Mouse (Mus musculus): ENCODE measurements around the gene Fam171a2. TPM values are rescaled to one million over a fixed set of nuclear protein-coding genes. Genes with fewer than 3 reads are reported as not detected.

Gene Fam171a2
- polyA plus RNA-seq, 2 experiments = 0.17 to 1.6 TPM

DNA sequence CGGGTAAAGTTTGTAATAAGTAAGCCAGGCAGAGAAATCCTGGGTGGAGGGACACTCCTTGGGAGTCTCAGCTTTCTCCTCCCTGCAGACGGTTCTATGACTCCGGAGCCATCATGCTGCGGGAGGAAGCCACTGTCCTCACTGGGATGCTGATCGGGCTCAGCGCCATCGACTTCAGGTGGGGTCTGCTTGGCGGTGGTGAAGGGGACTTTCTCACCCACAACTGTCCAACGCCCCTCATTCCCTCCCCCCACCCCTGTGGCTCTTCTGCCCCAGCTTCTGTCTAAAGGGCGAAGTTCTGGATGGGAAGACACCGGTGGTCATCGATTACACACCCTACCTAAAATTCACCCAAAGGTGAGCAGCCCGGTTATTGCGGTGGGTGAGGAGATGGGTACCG, 48.4 kb downstream of the Fam171a2 start:
- Histone ChIP-seq H3K9me3 (ENCODE audit: control insufficient read depth, low read length) (no peaks in the 10 kb centered on the region), H3K27me3 (ENCODE audit: control insufficient read depth, insufficient read depth, low read length) (peaks cover 66% of the 10 kb centered on the region), H3K4me3 (ENCODE audit: insufficient read depth in 1 of 2, low read depth in 2 of 2, low read length in 2 of 2) (no peak overlapping the region), H3K4me2 (ENCODE audit: low read depth) (no peak overlapping the region; the same call in 1 of the 2 replicates), H3K4me1 (replicated peaks; ENCODE audit: control insufficient read depth in 2 of 2, insufficient read depth in 2 of 2, low read length in 1 of 2) (peaks cover 0 to 2% of the 10 kb centered on the region in 2 experiments; a peak in 1 of 4 replicates), H3K36me3 (replicated peaks; ENCODE audit: control insufficient read depth, insufficient read depth, low read depth) (peaks cover 18% of the 10 kb centered on the region), H3K9ac (replicated peaks) (no peak overlapping the region), H3K27ac (no peak overlapping the region)
- TF ChIP-seq CTCF (IDR thresholded peaks at IDR 0.05; ENCODE audit: low read depth) (no peak), EP300 (IDR thresholded peaks at IDR 0.05; ENCODE audit: low read depth) (no peak)
- ATAC-seq (ENCODE audit: insufficient read depth) (no peak), DNase-seq (ENCODE audit: low read depth in 3 of 3, low spot score in 3 of 3) (no peak)
- 17% methylated on average over 15 of the region's 15 CpGs for WGBS (ENCODE audit: insufficient replicate concordance)

DNA sequence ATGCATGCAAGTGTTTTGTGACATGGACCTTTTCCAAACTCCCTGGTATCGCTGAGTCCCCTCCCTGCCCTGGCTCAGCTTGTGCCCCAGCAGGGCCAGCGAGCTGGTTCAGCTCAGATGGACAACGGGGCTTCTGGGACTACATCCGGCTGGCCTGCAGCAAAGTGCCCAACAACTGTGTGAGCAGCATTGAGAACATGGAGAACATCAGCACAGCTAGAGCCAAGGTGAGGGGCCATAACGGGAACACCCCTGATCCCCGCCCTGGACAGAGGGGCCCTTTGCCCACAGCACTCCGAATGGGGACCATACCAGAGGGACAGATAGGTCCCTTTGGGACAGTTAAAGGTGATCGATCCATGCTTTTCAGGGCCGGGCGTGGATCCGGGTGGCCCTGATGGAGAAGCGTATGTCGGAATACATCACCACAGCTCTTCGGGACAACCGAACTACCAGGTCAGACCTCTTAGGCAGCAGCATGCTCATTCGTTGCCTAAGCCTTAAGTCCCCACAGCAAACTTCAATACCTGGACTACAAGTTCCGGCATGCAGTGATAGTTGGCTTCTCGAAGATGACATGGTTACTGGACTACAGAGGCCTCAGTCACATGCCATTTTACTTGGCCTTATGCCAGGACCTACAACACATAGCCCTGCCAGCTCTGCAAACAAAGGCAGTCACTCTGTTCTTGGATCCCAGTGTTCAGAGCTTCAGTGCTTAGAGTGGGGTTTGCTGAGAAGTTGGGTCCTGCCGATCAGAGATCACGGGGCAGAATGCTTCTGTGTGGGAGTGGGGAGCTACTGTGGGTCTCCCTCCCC, 49.3 kb downstream of the Fam171a2 start:
- no peaks in the 10 kb centered on the region for H3K9me3 ChIP-seq (ENCODE audit: control insufficient read depth, low read length)
- H3K36me3 ChIP-seq (replicated peaks; ENCODE audit: control insufficient read depth, insufficient read depth, low read depth) = peaks cover 9% of the 10 kb centered on the region
- ATAC-seq (ENCODE audit: insufficient read depth) (no peak), DNase-seq (ENCODE audit: low read depth in 3 of 3, low spot score in 3 of 3) (no peak)
- H3K27me3 ChIP-seq (ENCODE audit: control insufficient read depth, insufficient read depth, low read length) = peaks cover 75% of the 10 kb centered on the region
- no peak overlapping the region for H3K27ac ChIP-seq
- H3K4me1 ChIP-seq (replicated peaks; ENCODE audit: control insufficient read depth in 2 of 2, insufficient read depth in 2 of 2, low read length in 1 of 2) = peaks cover 2 to 3% of the 10 kb centered on the region in 2 experiments; a peak in 2 of 4 replicates
- no peak overlapping the region for H3K9ac ChIP-seq (replicated peaks)
- 74% methylated on average over 20 of the region's 20 CpGs for WGBS (ENCODE audit: insufficient replicate concordance)
- no peak for TF ChIP-seq EP300 (IDR thresholded peaks at IDR 0.05; ENCODE audit: low read depth)
- no peak for TF ChIP-seq CTCF (IDR thresholded peaks at IDR 0.05; ENCODE audit: low read depth)
- H3K4me3 ChIP-seq (ENCODE audit: insufficient read depth in 1 of 2, low read depth in 2 of 2, low read length in 2 of 2) = no peak overlapping the region
- H3K4me2 ChIP-seq (ENCODE audit: low read depth) = no peak overlapping the region

DNA sequence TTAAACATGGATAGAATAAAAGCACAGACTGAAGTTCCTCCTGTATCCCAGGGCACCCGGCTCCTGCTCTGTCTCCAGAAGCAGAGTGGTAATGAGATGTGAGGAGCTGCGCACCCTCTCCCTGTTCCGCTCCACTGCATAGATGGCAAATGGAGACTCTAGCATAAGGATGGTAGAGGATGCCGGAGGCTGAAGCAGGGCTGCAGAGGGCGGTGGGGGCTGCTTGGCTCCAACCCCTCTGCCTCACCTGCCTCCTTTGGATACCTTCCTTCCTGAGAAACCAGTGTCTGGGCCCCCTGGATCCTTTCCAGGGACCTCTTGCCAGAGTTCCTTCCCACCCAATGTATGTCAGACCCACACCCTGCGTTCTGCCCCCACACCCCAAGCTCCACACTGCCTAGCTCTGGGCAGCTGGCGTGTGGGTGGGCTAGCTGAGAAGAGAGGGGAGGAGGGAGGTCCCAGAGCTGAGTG, 50.8 kb downstream of the Fam171a2 start:
- peaks cover 88% of the 10 kb centered on the region for H3K27me3 ChIP-seq (ENCODE audit: control insufficient read depth, insufficient read depth, low read length)
- H3K9me3 ChIP-seq (ENCODE audit: control insufficient read depth, low read length) = no peaks in the 10 kb centered on the region
- H3K9ac ChIP-seq (replicated peaks) = no peak overlapping the region
- no peak overlapping the region for H3K4me2 ChIP-seq (ENCODE audit: low read depth)
- H3K36me3 ChIP-seq (replicated peaks; ENCODE audit: control insufficient read depth, insufficient read depth, low read depth) = no peaks in the 10 kb centered on the region
- peaks cover 8 to 12% of the 10 kb centered on the region in 2 experiments; a peak in 3 of 4 replicates for H3K4me1 ChIP-seq (replicated peaks; ENCODE audit: control insufficient read depth in 2 of 2, insufficient read depth in 2 of 2, low read length in 1 of 2)
- no peak for TF ChIP-seq EP300 (IDR thresholded peaks at IDR 0.05; ENCODE audit: low read depth)
- TF ChIP-seq CTCF (IDR thresholded peaks at IDR 0.05; ENCODE audit: low read depth) = no peak
- no peak overlapping the region for H3K4me3 ChIP-seq (ENCODE audit: insufficient read depth in 1 of 2, low read depth in 2 of 2, low read length in 2 of 2)
- ATAC-seq (ENCODE audit: insufficient read depth) = no peak
- H3K27ac ChIP-seq = no peak overlapping the region
- DNase-seq (ENCODE audit: low read depth in 3 of 3, low spot score in 3 of 3) = no peak
- WGBS (ENCODE audit: insufficient replicate concordance) = 80% methylated on average over 7 of the region's 7 CpGs

DNA sequence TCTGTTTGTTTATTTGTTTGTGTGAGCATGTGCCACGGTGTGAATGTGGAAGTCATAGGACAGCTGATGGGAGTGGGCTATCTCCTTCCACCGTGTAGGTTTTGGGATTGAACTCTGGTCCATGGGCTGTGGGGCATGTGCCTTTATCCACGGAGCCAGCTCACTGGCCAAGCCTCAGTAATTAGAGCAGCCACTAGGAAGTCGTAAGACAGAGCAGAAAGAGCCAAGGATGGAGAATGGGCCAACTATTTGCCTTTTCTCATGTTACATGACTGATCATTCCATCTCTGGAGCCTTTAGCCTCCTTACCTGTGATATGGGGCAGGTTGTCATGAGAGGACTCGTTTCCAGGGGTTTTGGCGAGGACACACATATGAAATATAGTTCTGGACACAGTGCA, 51.2 kb downstream of the Fam171a2 start:
- H3K4me2 ChIP-seq (ENCODE audit: low read depth) = no peak overlapping the region
- H3K4me1 ChIP-seq (replicated peaks; ENCODE audit: control insufficient read depth in 2 of 2, insufficient read depth in 2 of 2, low read length in 1 of 2) = peaks cover 8 to 12% of the 10 kb centered on the region in 2 experiments; a peak in 3 of 4 replicates
- DNase-seq (ENCODE audit: low read depth in 3 of 3, low spot score in 3 of 3) = no peak
- 44% methylated on average over 6 of the region's 6 CpGs for WGBS (ENCODE audit: insufficient replicate concordance)
- TF ChIP-seq CTCF (IDR thresholded peaks at IDR 0.05; ENCODE audit: low read depth) (no peak), EP300 (IDR thresholded peaks at IDR 0.05; ENCODE audit: low read depth) (no peak)
- no peaks in the 10 kb centered on the region for H3K36me3 ChIP-seq (replicated peaks; ENCODE audit: control insufficient read depth, insufficient read depth, low read depth)
- H3K9me3 ChIP-seq (ENCODE audit: control insufficient read depth, low read length) = no peaks in the 10 kb centered on the region
- H3K9ac ChIP-seq (replicated peaks) = no peak overlapping the region
- ATAC-seq (ENCODE audit: insufficient read depth) = no peak
- no peak overlapping the region for H3K4me3 ChIP-seq (ENCODE audit: insufficient read depth in 1 of 2, low read depth in 2 of 2, low read length in 2 of 2)
- peaks cover 91% of the 10 kb centered on the region for H3K27me3 ChIP-seq (ENCODE audit: control insufficient read depth, insufficient read depth, low read length)
- H3K27ac ChIP-seq = no peak overlapping the region

DNA sequence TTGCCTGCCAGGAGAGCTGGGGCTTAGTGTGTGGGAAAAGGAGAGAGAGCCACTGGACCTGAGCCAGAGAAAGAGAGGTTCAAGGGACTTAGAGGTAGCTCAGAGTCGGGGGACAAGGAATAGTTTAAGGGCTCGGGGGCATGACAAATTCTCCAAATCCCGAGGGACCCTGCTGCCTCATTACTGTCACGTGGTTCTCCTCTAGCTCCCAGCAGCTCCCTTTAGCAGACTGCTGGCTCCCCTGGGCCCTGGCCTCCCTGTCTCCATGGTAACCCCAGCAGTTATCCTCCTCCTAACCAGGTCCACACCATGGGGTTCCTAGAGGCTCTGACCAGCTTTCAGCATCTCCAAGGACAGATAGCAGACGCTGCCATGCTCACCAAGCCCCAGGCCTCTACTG, 52.2 kb downstream of the Fam171a2 start:
- H3K36me3 ChIP-seq (replicated peaks; ENCODE audit: control insufficient read depth, insufficient read depth, low read depth) = no peaks in the 10 kb centered on the region
- ATAC-seq (ENCODE audit: insufficient read depth) = no peak
- H3K27ac ChIP-seq = no peak overlapping the region
- no peak for DNase-seq (ENCODE audit: low read depth in 3 of 3, low spot score in 3 of 3)
- no peak overlapping the region for H3K9ac ChIP-seq (replicated peaks)
- H3K4me2 ChIP-seq (ENCODE audit: low read depth) = no peak overlapping the region
- no peak overlapping the region for H3K4me3 ChIP-seq (ENCODE audit: insufficient read depth in 1 of 2, low read depth in 2 of 2, low read length in 2 of 2)
- 19% methylated on average over 5 of the region's 5 CpGs for WGBS (ENCODE audit: insufficient replicate concordance)
- H3K9me3 ChIP-seq (ENCODE audit: control insufficient read depth, low read length) = no peaks in the 10 kb centered on the region
- TF ChIP-seq CTCF (IDR thresholded peaks at IDR 0.05; ENCODE audit: low read depth) = no peak
- TF ChIP-seq EP300 (IDR thresholded peaks at IDR 0.05; ENCODE audit: low read depth) = no peak
- H3K27me3 ChIP-seq (ENCODE audit: control insufficient read depth, insufficient read depth, low read length) = peaks cover 91% of the 10 kb centered on the region
- peaks cover 6 to 12% of the 10 kb centered on the region in 2 experiments; a peak in 3 of 4 replicates for H3K4me1 ChIP-seq (replicated peaks; ENCODE audit: control insufficient read depth in 2 of 2, insufficient read depth in 2 of 2, low read length in 1 of 2)

Data from liver, embryonic 14.5 days (tissue).